Mouse (Mus musculus) ovary, adult 10 weeks (tissue): ENCODE results near the gene Sipa1l2. TPM values are rescaled to one million over a fixed set of nuclear protein-coding genes. Genes with fewer than 3 reads are reported as not detected.

Experiments used
- polyA plus RNA-seq: library from polyadenylated mRNA; stranded (reverse); fragments of 350-450 nt; fragmentation: Illumina TruSeq; extraction: RNeasy Lipid Tissue Mini Kit (QIAGEN cat#74804); gene quantifications from one replicate; pipeline ENCODE4 v1.2.3, GENCODE M21; 2014

Gene Sipa1l2
- polyA plus RNA-seq, result 1.7 TPM

GRCm38 (mm10) chr8:125569533-125570365 is at the start of gene Sipa1l2:
TSS of gene Sipa1l2 (minus strand) at chr8:125569808.

Other genes with a start within 250 kb of the Sipa1l2 start
- gene Map10, start 100.0 kb upstream of the Sipa1l2 start, polyA plus RNA-seq, result 9.5 TPM
- 7.3 TPM for gene Ntpcr, start 160.2 kb upstream of the Sipa1l2 start, polyA plus RNA-seq